ENCODE assay signal across 21 mouse cellular contexts in the genomic region with DNA sequence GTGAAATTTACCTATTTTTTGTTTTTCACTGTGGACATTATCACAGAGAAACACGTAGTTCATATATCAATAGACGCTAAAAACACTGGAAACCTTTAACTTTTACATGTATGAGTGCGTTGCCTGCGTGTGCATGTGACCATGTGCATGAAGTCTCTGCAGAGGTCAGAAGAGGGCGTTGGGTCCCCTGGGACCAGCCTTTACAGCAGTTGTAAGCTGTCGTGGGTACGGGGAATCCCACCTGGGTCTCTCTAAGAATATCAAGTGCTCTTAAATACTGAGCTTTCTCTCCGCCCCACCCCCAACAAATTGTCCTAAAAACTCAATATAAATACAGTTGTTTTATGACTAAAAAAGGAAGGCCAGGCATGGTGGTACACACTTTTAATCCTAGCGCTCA. TPM values are rescaled to one million over a fixed set of nuclear protein-coding genes. Genes with fewer than 3 reads are reported as not detected.
"Had no signal": no experiment of that assay in that cellular context is flagged by ENCODE, and none has a peak within 500 bp of the region (broad histone marks: within the 10 kb centered on the region; RNA-seq: fewer than 3 reads in every experiment).

No protein-coding gene starts in this region.

- H3K27ac ChIP-seq: liver, embryonic 15.5 days; lung, embryonic 15.5 days; macrophage; midbrain, embryonic 13.5 days; midbrain, embryonic 15.5 days; neural tube, embryonic 13.5 days; neural tube, embryonic 15.5 days had no signal

- H3K4me1 ChIP-seq: megakaryocyte, embryonic 14.5 days; midbrain, embryonic 15.5 days; neural tube, embryonic 13.5 days; neural tube, embryonic 15.5 days had no signal

- DNase-seq: liver, postnatal 0 days; lung, adult 2 months; lung, postnatal 14 days; lung, postnatal 36 days; retina, postnatal 1 day; right cerebral cortex, adult 18-20 months; right cerebral cortex, postnatal 25 days; right cerebral cortex, postnatal 4 days; spleen, adult 18-20 months; thymus, adult 18-20 months; thymus, postnatal 14 days; thymus, postnatal 36 days had no signal

- H3K9ac ChIP-seq: liver, embryonic 15.5 days; liver, postnatal 0 days; lung, embryonic 15.5 days; midbrain, embryonic 13.5 days; midbrain, embryonic 15.5 days; neural tube, embryonic 13.5 days; neural tube, embryonic 15.5 days had no signal

- H3K4me2 ChIP-seq: liver, embryonic 15.5 days; lung, embryonic 15.5 days; midbrain, embryonic 13.5 days; midbrain, embryonic 15.5 days; neural tube, embryonic 13.5 days; neural tube, embryonic 15.5 days had no signal

- H3K27me3 ChIP-seq: liver, embryonic 15.5 days; lung, embryonic 15.5 days; megakaryocyte, embryonic 14.5 days; midbrain, embryonic 13.5 days; midbrain, embryonic 15.5 days; neural tube, embryonic 13.5 days; neural tube, embryonic 15.5 days had no signal

- H3K36me3 ChIP-seq: midbrain, embryonic 15.5 days had no signal

- H3K9me3 ChIP-seq: liver, embryonic 15.5 days; lung, embryonic 15.5 days; megakaryocyte, embryonic 14.5 days; midbrain, embryonic 13.5 days; midbrain, embryonic 15.5 days; neural tube, embryonic 13.5 days; neural tube, embryonic 15.5 days had no signal

- H3K4me3 ChIP-seq: liver, embryonic 15.5 days; lung, embryonic 15.5 days; megakaryocyte, embryonic 14.5 days; midbrain, embryonic 13.5 days; midbrain, embryonic 15.5 days; neural tube, embryonic 13.5 days; neural tube, embryonic 15.5 days had no signal

RNA-seq across cellular contexts. Expression of a gene that starts 50.0 kb away (rescaled TPM):
- total RNA-seq: monocyte, adult 5-6 weeks had no signal
